Mouse (Mus musculus) right cerebral cortex, postnatal 10 days (tissue): Measurements from ENCODE around the gene Scarb2.

Source experiments
- DNase-seq, 2 experiments: peaks; one replicate each; pipeline ENCODE4 v3.0.0; 2021; ENCODE audit warnings: low spot score in 2 of 2

The Scarb2 gene

GRCm38 (mm10) chr5:92493423-92493822, 13.2 kb downstream of the Scarb2 start:
- DNase-seq, result no peak

GRCm38 (mm10) chr5:92490779-92491178, 15.9 kb downstream of the Scarb2 start:
- DNase-seq, result no peak

DNA sequence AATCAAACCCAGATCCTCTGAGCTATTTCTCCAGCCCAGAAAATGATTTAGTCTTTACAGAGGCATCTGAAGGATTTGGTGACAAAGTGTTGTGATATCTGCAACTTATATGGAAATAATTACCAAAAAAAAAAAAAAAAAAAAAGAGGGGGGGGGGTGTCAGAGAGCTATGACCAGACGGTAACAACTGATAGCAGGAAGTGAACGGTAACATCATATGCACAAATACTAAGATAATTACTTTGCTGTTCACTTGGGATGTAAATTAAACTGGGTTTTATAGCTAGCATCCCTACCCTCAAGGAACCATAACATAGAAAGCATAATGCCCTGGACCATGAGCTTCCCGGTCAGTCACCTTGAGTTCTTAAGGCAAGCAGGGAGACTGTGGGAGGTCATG, 16.3 kb downstream of the Scarb2 start:
- no peak for DNase-seq

GRCm38 (mm10) chr5:92489503-92489902, 17.1 kb downstream of the Scarb2 start:
- DNase-seq, result peak; percentile 63 to 67

DNA sequence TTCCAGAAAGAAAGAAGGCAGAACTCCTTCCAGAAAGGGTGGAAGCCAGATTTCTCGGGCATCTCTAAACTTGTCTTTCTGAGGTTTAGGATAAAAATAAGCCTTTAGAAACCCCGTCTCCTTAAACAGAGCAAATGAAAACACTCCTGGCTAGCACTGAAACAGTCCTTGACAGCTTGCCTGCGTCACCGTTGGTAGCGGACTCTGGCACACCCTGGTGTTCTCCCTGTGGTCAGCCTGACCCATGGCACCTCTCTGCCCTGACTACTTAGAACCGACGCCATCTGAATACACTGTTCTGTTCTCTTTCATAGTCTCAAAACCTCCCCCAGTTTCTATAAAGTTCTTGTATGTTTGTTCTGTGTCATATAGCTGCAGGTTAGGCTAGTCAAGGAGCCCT, 17.7 kb downstream of the Scarb2 start:
- DNase-seq, result peak in 1 of 2 experiments; percentile 46

DNA sequence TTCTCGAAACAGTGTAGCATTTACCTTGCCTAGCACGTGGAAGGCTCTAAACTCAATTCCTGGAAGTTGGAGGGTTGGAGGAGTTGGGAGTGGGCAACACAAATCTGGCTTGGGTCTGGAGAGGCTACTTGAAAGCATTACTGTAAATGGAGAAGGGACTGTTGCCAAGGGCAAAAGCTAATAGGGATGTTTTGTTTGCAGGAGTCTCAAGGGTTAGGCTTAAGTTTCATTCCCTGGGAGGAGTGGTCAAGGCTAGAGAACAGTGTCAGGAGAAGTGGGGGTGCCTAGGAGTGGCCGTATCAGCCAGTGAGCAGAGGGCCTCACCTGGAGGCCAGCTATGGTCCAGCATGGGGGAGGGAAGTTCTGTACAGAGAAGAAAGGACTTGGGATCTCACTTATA, 18.2 kb downstream of the Scarb2 start:
- no peak for DNase-seq

DNA sequence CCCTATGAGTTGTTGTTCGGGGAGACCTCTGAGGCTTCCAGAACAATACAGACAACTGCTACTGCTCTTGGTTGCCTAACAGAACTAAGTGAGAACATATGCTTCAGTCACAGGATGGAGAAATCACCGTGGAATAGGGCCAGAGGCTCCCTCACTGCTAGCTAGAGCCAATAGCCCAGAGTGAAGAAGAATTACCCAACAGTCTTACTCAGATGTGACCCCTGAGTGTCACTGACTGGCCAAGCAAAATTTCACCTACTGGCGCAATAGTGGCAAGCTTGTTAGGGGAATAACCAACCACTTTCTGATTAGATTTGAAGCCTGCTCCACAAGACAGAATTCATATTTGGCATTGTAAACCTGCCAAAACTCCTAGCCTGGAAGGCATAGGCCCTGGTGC, 19.9 kb downstream of the Scarb2 start:
- DNase-seq, result no peak

- no peak for DNase-seq
These were observed 21.8 kb downstream of the Scarb2 start for GRCm38 (mm10) chr5:92484880-92485279.

DNA sequence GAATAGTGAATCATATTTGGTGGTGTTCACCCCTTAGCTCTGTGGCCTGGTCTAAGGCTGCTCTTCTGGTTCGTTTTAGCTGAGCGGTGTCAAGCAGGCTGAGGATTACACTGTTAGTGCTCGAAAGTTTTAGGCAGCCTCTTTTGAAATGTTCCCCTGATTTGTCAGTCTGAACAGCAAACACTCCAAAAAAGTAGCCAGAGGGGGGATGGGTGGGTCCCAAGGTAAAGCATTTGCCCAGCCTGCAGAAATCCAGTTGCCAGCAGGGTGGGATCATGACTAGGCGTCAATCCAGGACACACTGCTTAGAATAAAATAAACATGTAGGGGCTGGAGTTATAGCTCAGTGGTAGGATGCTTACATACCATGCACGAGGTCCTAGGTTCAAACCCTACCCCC, 33.8 kb downstream of the Scarb2 start:
- DNase-seq, result no peak

GRCm38 (mm10) chr5:92471531-92471930, 35.1 kb downstream of the Scarb2 start:
- no peak for DNase-seq

DNA sequence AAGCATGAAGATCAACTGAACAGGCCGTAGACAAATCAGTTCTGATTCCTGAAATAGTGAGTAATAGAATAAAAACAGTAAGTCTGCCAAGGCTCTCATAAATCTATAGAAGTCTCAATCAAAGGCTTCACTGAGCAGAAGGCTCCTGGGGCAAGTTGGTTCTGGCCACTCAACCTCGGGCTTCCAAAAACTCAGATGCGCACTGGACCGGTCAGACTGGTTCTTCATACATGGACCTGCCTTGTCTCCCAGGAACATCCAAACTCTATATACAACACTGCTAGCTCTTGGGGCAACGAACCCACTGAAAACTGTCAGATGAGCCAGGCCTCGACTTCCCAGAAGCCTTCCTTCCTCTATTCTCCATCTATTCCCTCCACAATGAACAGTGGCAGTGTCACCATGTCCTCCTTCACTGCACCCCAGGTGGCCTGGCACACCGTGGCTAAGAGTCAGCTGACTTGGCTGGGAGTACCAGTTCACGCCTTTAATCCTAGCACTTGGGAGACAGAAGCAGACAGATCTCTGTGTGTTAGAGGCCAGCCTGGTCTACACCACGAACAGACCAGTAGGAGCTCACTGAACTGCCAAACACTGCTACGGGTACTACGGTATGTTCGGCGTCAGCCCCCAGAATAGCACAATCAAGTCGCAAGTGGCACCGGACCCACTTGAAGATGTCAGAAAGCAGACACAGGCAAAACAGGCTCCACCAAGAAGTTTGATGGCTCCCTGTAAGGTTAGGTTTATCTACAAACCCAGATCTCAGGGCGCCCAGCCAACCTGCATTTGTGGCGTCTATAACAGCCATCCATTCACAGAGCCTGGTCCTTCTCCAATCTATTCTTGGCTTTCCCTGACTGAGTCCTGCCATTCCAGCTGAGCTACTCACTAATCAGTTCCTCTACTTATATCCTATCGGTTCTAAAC, 37.2 kb downstream of the Scarb2 start:
- no peak for DNase-seq

DNA sequence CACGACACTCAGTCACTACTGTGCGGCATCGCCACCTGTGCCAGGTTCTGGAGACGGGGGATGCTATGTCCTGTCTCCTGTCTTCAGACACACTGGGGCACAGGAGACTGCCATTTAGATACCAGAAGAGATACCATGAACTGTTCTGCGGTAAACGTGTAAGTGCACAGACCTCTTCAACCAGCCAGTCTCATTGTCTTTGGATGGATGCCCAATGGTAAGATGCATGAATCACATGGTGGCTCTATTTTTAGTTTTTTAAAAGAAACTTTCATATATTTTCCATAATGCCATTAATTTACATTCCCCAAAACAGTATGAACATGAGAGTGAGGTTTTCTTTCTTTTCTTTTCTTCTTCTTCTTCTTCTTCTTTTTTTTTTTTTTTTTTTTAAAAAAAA, 38.4 kb downstream of the Scarb2 start:
- DNase-seq, result no peak

DNA sequence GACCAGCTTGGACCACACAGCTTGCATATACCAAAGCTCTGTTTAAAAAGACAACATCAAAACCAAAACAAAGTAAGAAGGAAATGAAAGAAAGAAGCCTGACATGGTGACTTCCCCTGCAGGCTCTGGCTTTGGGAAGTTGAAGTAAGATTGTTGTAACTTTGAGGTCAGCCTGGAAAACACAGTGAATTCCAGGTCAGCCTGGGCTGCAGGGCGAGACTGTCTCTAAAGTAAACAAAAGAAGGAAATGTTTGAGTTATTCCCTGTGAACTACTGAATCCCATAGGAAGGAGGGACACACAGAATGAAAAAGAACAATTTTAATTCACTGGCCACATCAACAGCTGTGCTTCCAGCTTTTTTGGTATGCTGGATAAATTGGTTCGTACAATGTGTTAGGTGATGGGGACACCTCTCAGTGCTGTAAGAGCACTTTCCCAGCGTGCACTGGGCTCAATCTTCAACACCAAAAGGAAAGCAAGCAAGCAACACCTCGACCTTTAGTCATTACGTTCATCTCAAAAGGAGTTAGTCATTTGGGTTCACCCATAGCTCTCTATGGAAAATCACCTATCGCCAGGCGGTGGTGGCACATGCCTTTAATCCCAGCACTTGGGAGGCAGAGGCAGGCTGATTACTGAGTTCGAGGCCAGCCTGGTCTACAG, 39.4 kb downstream of the Scarb2 start:
- no peak for DNase-seq

- DNase-seq, result no peak
These were observed 41.1 kb downstream of the Scarb2 start for GRCm38 (mm10) chr5:92465511-92465910.

- peak; percentile 46 to 71 for DNase-seq
These were observed 45.3 kb downstream of the Scarb2 start for GRCm38 (mm10) chr5:92461321-92461720.

GRCm38 (mm10) chr5:92458726-92459125, 47.9 kb downstream of the Scarb2 start:
- no peak for DNase-seq

GRCm38 (mm10) chr5:92457410-92457809, 49.2 kb downstream of the Scarb2 start:
- no peak for DNase-seq

DNA sequence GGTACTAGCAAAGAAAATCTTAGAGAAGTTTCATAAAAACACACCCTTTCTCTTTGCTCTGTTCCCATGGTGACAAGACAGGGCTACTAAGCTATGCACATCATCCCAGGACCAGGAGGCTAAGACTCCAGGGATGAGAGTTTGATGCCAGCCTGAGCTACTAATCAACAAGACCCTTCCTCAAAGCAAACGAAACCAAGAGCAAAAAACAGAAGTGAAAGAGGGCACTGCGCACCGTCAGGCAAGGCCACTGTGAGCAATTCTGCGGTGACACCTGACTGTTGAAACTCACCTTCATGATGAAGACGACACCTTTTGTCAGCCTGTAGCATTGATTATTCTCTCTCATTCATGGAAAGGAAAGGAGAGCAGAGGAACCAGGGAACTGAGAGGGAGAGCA, 53.8 kb downstream of the Scarb2 start:
- no peak for DNase-seq

DNA sequence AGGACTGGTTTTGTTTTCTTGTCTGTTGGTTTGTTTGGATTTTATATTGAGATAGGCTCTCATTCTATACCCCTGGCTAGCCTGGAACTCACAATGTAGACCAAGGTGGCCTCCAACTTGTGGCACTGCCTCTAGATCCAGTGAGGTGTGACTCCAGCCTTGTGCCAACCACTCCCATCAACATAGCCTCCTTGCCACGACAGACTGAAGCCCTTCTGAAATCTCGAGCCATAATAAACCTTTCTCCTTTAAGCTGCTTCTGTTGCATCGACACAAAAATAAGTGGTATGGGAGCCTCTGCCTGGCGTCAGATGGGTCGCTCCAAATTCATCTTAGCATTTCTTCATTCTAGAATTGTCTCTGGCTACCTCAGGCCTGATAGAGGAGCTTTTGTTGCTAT, 59.9 kb downstream of the Scarb2 start:
- no peak for DNase-seq

GRCm38 (mm10) chr5:92445016-92445415, 61.6 kb downstream of the Scarb2 start:
- no peak for DNase-seq

GRCm38 (mm10) chr5:92442914-92443313, 63.7 kb downstream of the Scarb2 start:
- DNase-seq, result no peak

DNA sequence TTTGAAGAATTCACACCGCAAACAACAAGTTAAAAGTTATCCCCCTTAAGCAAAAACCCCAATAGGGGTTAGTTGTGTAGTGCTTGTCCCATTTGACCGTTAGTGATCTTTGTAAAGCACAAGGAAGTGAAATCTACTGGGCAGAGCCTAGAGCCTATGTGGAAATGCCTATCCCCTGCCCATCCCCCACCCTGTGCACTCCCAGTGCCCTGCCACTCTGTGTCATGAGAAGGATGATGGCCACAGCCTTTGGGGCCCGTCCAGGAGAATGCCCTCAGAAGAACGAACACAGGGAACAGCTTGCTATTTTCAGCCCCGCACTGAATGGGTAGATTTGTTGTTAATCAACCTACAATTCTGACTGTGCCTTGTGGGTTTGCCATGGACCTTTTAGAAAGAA, 65.1 kb downstream of the Scarb2 start:
- DNase-seq, result peak in 1 of 2 experiments; percentile 38

- DNase-seq, result no peak
These were observed 68.1 kb downstream of the Scarb2 start for GRCm38 (mm10) chr5:92438540-92438939.
